Mouse (Mus musculus) heart, adult 2 months (tissue): ENCODE data around the gene Ccdc69.

Source experiments
- CTCF ChIP-seq: fragments of 200-600 bp; IDR thresholded peaks from 2 replicates; pipeline ENCODE4 v1.8.1; 2022; ENCODE audit warnings: antibody characterized with exemption, mild to moderate bottlenecking, moderate library complexity
- POLR2A ChIP-seq: fragments of 200-500 bp; IDR thresholded peaks from 2 replicates; pipeline ENCODE4 v1.6.1; 2011; ENCODE audit warnings: mild to moderate bottlenecking, low read depth, low read length, control low read depth; ENCODE audit not compliant: insufficient read depth

DNA sequence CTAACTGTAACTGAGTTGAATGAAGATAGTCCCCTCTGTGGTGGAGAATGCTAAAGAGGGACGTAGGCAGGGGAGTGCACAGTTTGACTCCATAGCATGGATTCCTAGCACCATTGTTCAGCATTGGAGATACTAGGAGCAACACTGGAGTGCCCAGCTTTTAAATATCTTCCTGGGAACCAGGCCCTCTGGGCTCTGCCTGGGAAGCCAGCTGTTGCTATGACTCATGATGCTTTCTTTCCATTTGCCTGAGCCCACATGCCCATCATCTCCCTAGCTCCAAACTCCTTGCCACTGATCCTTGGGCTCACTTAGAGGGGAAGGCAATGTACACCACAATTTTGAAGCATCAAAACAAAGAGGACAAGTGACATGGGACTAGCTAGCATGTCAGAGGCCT lies 61.2 kb downstream of the Ccdc69 start:
- TF ChIP-seq CTCF, result no peak
- no peak for TF ChIP-seq POLR2A
